Mouse (Mus musculus) urinary bladder, postnatal 36 days (tissue): ENCODE results near the gene Snrnp48.

Experiments used
- DNase-seq, 2 experiments: peaks; one replicate each; pipeline ENCODE4 v3.0.0; 2022; ENCODE audit warnings: low spot score in 2 of 2, mixed read lengths in 1 of 2

Snrnp48 gene

GRCm38 (mm10) chr13:38269055-38269692, 64.4 kb downstream of the Snrnp48 start:
- DNase-seq, result no peak

DNA sequence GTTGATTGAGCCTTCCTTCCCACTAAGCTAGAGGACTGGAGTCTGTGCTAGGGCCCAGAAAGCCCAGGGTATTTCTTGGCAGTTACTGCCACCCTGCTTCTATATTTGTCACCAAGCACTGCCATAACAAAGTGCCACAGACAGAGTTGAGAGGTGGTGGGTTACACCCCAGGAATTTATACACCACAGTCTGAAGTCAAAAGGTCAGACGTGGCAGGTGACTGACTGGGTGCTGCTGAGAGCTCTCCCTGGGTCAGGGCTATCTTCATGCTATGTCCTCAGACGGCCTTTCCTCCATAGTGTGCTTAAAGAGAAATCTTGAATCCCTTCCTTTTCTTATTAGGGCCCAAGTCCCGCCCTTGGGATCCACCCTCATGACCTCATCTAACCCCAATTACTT, 67.9 kb downstream of the Snrnp48 start:
- DNase-seq, result no peak
